Mouse (Mus musculus): Measurements from ENCODE around the gene Ggps1. TPM values are rescaled to one million over a fixed set of nuclear protein-coding genes. Genes with fewer than 3 reads are reported as not detected.

The Ggps1 gene
- polyA plus RNA-seq, 1 experiment from 2014 or later = 41.4 TPM

DNA sequence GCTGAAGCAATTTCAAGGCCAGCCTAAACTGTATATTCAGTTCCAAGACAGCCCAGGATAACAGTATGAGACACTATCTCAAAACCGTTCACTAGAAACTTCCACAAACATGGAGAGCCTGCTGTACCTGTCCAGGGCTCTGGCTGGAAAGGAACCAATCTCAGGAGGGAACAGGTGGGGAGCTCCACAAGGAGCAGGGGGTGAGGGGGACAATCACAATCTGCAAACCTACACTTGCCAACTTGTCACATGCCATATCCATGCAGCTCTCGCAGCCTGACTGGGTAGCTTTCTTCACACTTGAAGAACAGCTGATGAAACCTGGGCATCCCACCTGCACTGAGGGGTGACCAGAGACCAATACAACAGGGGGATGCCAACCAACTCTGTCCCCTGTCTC lies 49.3 kb downstream of the Ggps1 start:
- Histone ChIP-seq H3K4me3 (no peak overlapping the region), H3K4me1 (replicated peaks) (no peaks in the 10 kb centered on the region), H3K9ac (no peak overlapping the region), H3K27me3 (no peaks in the 10 kb centered on the region), H3K4me2 (no peak overlapping the region), H3K9me3 (replicated peaks) (no peaks in the 10 kb centered on the region), H3K27ac (no peak overlapping the region), H3K36me3 (peaks cover 26% of the 10 kb centered on the region)
- ATAC-seq (replicated peaks; ENCODE audit: insufficient number of reproducible peaks, insufficient read depth, low FRiP score, low read depth) = no peak
- 89% methylated on average over 2 of the region's 2 CpGs for WGBS

DNA sequence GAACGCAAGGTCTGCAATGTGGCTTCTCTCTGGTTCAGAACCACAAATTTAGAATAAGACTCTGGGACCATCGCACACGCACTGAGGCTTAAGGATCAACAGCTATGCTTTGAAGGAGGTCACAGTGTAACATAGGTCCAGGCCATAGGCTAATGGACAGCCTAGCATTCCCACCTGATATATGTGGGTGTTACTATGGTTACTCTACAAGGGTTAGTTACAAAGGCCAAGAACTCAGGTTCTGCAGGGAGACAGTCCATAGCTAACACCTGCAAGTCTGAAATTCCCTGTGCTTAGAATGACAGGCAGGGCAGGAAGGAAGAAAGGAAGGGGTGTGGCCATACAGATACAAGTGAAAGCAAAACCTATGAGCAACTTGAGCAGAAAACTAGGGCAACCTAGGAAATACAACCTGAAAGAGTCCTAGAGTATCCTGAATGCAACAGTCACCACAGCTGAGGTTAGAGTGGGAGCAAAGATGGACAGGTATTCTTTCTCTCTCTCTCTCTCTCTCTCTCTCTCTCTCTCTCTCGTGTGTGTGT lies 51.8 kb downstream of the Ggps1 start:
- Histone ChIP-seq H3K27ac (no peak overlapping the region), H3K36me3 (peaks cover 30% of the 10 kb centered on the region), H3K27me3 (no peaks in the 10 kb centered on the region), H3K9ac (no peak overlapping the region), H3K4me2 (no peak overlapping the region), H3K4me3 (no peak overlapping the region), H3K9me3 (replicated peaks) (no peaks in the 10 kb centered on the region), H3K4me1 (replicated peaks) (no peaks in the 10 kb centered on the region)
- 91% methylated on average over 4 of the region's 4 CpGs for WGBS
- ATAC-seq (replicated peaks; ENCODE audit: insufficient number of reproducible peaks, insufficient read depth, low FRiP score, low read depth) = no peak

DNA sequence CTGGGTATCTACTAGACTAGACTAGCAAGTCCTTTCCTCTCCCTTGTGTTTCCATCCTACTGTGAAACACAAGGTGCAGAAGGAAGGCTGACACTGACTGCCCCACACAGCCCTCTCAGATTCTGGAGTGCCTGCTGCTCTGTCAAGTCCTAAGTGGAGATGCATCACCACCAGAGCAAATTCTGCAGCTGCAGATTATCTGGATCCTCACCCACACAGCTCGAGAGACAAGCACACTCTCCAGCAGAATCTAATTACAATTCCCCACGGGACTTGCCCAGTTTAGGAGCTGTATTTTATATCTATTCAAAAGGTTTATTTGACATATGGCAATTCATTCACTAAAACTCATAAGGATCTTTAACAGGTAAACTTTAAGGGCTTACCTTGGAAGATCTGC lies 57.2 kb downstream of the Ggps1 start:
- Histone ChIP-seq H3K9ac (no peak overlapping the region), H3K4me3 (no peak overlapping the region), H3K9me3 (replicated peaks) (no peaks in the 10 kb centered on the region), H3K4me2 (no peak overlapping the region), H3K4me1 (replicated peaks) (no peaks in the 10 kb centered on the region; the same call in 1 of the 2 replicates), H3K36me3 (peaks cover 42% of the 10 kb centered on the region), H3K27me3 (no peaks in the 10 kb centered on the region), H3K27ac (no peak overlapping the region)
- ATAC-seq (replicated peaks; ENCODE audit: insufficient number of reproducible peaks, insufficient read depth, low FRiP score, low read depth) = no peak
- WGBS = 61% methylated on average over 2 of the region's 2 CpGs

DNA sequence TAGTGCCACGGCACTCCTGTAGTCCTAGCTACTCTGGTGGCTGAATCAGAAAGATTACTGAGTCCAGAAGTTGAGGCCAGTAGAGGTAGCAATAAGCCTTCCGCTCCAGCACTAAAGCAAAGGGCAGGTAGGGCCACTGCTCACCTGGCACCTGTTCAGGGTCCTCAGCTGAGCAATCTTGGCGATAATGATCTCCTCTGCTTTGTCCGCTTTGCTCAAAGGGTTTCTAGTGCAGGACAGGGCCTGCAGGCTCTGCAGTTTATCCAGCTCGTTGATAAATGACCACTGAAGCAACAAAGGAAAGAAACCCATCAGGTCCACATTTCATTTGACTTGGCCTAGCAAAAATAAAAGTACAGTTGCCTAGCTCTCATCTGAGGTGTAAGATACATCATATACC lies 58.3 kb downstream of the Ggps1 start:
- Histone ChIP-seq H3K27ac (no peak overlapping the region), H3K36me3 (peaks cover 51% of the 10 kb centered on the region), H3K9me3 (replicated peaks) (no peaks in the 10 kb centered on the region), H3K4me1 (replicated peaks) (no peaks in the 10 kb centered on the region; the same call in 1 of the 2 replicates), H3K4me3 (no peak overlapping the region), H3K27me3 (no peaks in the 10 kb centered on the region), H3K9ac (no peak overlapping the region), H3K4me2 (no peak overlapping the region)
- ATAC-seq (replicated peaks; ENCODE audit: insufficient number of reproducible peaks, insufficient read depth, low FRiP score, low read depth) = no peak
- WGBS = 90% methylated on average over 5 of the region's 5 CpGs

DNA sequence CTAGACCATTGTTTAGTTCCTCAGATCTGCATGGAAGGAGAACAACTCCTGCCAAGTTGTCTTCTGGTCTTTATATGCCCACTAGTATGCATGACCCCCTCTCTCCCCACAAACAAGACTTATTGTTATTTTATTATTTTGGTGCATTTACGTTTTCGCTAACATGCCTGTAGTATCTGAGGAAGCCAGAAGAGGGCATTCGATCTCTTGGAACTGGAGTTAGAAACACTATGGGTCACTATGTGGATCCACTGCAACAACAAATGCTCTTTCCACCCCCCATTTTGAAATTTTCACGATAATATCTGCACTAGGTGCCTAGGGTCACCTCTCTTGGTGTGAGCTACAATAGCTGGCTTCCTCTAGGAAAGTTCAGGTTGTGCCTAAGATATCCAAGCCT lies 59.2 kb downstream of the Ggps1 start:
- WGBS = 76% methylated on average over 4 of the region's 4 CpGs

DNA sequence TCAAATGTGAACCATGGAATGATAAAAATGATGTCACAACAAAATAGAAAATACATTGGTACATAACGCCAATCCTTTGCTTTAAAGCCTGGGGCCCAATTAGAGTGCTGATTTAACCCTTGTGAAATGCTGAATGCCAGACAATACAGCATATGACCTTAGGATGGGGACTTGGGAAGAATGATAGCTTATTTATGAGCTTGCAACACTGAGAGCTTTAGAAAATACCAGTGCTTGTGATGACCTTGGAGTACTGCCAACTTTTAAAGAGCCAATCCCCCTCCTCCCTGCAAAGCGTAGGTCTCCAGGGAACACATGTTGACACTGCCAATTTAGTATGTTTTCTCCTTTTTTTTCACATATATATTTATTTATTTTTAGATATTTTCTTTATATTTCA lies 60.6 kb downstream of the Ggps1 start:
- peaks cover 67% of the 10 kb centered on the region for H3K36me3 ChIP-seq
- no peak overlapping the region for H3K4me2 ChIP-seq
- WGBS = 52% methylated on average over 2 of the region's 2 CpGs
- H3K4me1 ChIP-seq (replicated peaks) = no peaks in the 10 kb centered on the region; the same call in 1 of the 2 replicates
- H3K9me3 ChIP-seq (replicated peaks) = no peaks in the 10 kb centered on the region
- H3K27me3 ChIP-seq = no peaks in the 10 kb centered on the region
- no peak for ATAC-seq (replicated peaks; ENCODE audit: insufficient number of reproducible peaks, insufficient read depth, low FRiP score, low read depth)
- H3K4me3 ChIP-seq = no peak overlapping the region
- no peak overlapping the region for H3K9ac ChIP-seq
- no peak overlapping the region for H3K27ac ChIP-seq

More for the DNA sequence above, 59.2 kb downstream of the Ggps1 start:
- Histone ChIP-seq H3K4me2 (no peak overlapping the region), H3K9ac (no peak overlapping the region), H3K4me3 (no peak overlapping the region), H3K27me3 (no peaks in the 10 kb centered on the region), H3K27ac (no peak overlapping the region), H3K36me3 (peaks cover 59% of the 10 kb centered on the region), H3K4me1 (replicated peaks) (no peaks in the 10 kb centered on the region; the same call in 1 of the 2 replicates), H3K9me3 (replicated peaks) (no peaks in the 10 kb centered on the region)
- ATAC-seq (replicated peaks; ENCODE audit: insufficient number of reproducible peaks, insufficient read depth, low FRiP score, low read depth) = no peak

Other genes starting within 250 kb of the Ggps1 start
- 13.9 and 22.5 TPM in 2 replicates for gene B3galnt2, start 109.0 kb downstream of the Ggps1 start, polyA plus RNA-seq (2015; fragmentation: Nextera tagmentation; extraction: Ambion mirVana)
- 33.2 and 37.8 TPM in 2 replicates for gene Tbce, start 23.9 kb downstream of the Ggps1 start, polyA plus RNA-seq (2015; fragmentation: Nextera tagmentation; extraction: Ambion mirVana)
- 38.3 and 39.5 TPM in 2 replicates for gene Arid4b, start 256 bp downstream of the Ggps1 start, polyA plus RNA-seq (2015; fragmentation: Nextera tagmentation; extraction: Ambion mirVana)

All from heart, embryonic 15.5 days (tissue).